Mouse (Mus musculus): ENCODE measurements around the gene Pheta2. TPM values are rescaled to one million over a fixed set of nuclear protein-coding genes. Genes with fewer than 3 reads are reported as not detected.

Gene Pheta2
- polyA plus RNA-seq, 1 experiment = 1.9 TPM

DNA sequence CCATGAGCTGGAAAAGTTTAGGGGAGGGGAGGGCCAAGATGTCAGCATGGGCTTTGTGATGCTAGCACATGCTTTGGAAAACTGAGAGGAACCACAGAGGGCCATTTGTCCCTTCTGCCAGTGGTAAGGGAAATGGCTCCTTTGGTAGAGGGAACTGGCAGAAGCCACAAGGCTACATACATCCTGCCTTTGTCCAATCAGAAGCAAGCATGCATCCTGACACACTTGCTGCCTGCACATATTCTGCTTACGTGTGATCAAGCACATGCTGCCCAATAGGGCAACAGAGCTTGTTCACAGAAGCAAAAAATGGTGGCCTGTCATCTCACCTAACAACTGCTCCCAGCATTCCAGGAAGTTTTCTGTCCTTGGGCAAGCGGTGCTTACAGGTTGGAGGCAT is 13.4 kb upstream of the Pheta2 start:
- no peak for DNase-seq (ENCODE audit: low read depth)
- TF ChIP-seq POLR2A (IDR thresholded peaks at IDR 0.05; ENCODE audit: borderline replicate concordance, extremely low read depth, insufficient read depth, insufficient read length, poor library complexity, severe bottlenecking) = no peak
- TF ChIP-seq CTCF (IDR thresholded peaks at IDR 0.05; ENCODE audit: borderline replicate concordance, extremely low read depth, insufficient read depth, insufficient read length) = no peak

DNA sequence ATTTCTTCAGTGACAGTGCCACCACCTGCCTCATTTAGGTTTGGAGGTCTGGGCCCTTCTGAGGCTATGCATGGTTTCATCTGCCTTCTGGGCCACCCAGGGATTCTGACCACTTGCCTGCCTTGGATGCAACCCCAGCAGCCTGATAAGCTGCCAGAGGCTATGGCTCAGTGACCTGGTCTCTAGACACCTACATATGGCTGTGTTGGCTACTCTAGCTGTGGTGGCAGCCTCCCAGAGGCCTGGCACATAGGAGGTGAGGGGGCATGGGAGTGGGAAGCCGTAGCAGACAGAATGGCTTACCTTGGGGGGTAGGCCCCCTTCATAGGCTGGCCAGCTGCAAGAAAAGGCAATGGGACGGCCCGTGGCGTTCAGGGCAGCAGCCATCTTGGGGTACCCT is 3.5 kb upstream of the Pheta2 start:
- DNase-seq (ENCODE audit: low read depth) = no peak
- TF ChIP-seq CTCF (IDR thresholded peaks at IDR 0.05; ENCODE audit: borderline replicate concordance, extremely low read depth, insufficient read depth, insufficient read length) (no peak), POLR2A (IDR thresholded peaks at IDR 0.05; ENCODE audit: borderline replicate concordance, extremely low read depth, insufficient read depth, insufficient read length, poor library complexity, severe bottlenecking) (no peak)

DNA sequence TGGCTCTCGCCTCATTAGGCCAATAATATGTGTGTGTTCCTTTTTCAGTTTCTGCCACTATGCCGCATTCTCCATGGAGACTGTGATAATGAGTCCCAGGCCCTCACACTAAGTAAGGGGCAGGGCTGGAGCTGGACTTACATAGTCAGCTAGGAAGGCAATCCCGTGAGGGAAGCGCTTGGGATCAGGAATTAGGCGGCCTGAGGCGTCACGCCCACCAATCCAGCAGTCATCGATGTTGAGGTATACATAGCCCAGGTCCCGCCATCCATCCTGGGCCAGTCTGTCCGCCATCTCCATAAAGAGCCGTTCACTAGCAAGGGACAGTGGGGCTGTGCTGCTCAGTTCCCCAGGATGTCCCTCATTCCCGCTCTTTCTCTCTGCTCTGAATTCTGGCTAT is 2.1 kb upstream of the Pheta2 start:
- DNase-seq (ENCODE audit: low read depth) = no peak
- TF ChIP-seq CTCF (IDR thresholded peaks at IDR 0.05; ENCODE audit: borderline replicate concordance, extremely low read depth, insufficient read depth, insufficient read length) = no peak
- TF ChIP-seq POLR2A (IDR thresholded peaks at IDR 0.05; ENCODE audit: borderline replicate concordance, extremely low read depth, insufficient read depth, insufficient read length, poor library complexity, severe bottlenecking) = no peak

DNA sequence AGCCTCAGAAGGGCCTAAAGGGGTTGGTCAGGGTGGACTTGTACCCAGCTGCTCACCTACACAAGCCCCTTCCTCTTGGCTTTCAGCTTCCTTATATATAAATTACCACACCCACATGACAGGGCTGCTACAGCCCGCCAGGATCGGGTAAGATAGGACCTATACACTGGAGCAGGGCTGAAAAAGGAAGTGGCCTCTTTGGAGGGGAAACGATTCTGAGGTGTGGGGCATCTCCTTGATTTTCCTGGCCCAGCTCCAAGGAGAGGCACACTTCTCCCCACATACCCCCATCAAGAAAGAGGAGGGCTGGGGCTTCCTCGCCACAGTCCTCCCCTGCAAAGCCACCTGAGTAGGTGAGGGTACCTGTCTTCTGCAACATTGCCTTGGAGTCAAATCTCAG is 867 bp upstream of the Pheta2 start:
- TF ChIP-seq POLR2A (IDR thresholded peaks at IDR 0.05; ENCODE audit: borderline replicate concordance, extremely low read depth, insufficient read depth, insufficient read length, poor library complexity, severe bottlenecking) (no peak), CTCF (IDR thresholded peaks at IDR 0.05; ENCODE audit: borderline replicate concordance, extremely low read depth, insufficient read depth, insufficient read length) (no peak)
- DNase-seq (ENCODE audit: low read depth) = no peak

DNA sequence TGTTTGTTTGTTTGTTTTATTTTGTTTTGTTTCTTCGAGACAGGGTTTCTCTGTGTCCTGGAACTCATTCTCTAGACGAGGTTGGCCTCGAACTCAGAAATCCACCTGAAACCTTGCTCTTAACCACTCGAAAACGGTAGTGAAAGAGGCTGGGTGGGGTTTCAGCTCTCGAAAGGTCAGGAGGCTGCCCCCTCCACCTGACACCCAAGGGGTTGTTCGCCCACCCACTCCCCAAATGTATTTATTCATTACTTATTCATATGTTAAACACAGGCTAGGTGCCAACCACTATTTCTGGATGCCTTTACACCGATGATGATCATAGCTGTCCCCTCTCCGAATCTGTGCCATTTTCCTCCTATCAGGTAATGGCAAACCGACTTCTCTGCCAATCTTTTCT is 408 bp downstream of the Pheta2 start:
- no peak for TF ChIP-seq CTCF (IDR thresholded peaks at IDR 0.05; ENCODE audit: borderline replicate concordance, extremely low read depth, insufficient read depth, insufficient read length)
- TF ChIP-seq POLR2A (IDR thresholded peaks at IDR 0.05; ENCODE audit: borderline replicate concordance, extremely low read depth, insufficient read depth, insufficient read length, poor library complexity, severe bottlenecking) = no peak
- no peak for DNase-seq (ENCODE audit: low read depth)

DNA sequence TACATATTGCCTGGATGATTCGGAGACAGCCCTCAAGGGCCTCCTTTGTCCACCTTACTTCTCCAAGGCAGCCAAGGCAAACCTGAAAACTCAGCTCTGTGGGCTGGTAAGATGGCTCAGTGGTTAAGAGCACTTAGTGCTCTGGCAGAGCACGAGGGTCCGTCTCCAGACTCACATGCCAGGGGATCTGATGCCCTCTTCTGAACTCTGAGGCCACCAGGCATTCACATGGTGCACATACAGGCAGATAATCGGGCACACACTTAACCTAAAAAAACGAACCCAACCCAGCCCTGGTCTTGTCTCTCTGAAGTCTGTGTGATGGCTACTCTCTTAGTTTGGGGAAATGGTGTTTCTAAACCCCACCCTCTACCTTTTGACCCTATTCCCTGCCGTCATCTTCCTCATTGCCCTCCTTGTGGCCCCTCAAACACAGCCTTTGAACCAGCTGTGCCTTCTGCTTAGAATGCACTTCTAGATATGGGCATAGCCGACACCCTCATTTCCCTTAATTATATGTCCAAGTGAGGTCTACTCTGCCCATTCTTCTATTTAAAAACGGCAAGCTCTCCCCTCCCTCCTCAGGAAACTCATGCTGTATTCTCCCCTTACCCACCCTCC is 1.0 kb downstream of the Pheta2 start:
- no peak for DNase-seq (ENCODE audit: low read depth)
- TF ChIP-seq CTCF (IDR thresholded peaks at IDR 0.05; ENCODE audit: borderline replicate concordance, extremely low read depth, insufficient read depth, insufficient read length) (no peak), POLR2A (IDR thresholded peaks at IDR 0.05; ENCODE audit: borderline replicate concordance, extremely low read depth, insufficient read depth, insufficient read length, poor library complexity, severe bottlenecking) (no peak)

DNA sequence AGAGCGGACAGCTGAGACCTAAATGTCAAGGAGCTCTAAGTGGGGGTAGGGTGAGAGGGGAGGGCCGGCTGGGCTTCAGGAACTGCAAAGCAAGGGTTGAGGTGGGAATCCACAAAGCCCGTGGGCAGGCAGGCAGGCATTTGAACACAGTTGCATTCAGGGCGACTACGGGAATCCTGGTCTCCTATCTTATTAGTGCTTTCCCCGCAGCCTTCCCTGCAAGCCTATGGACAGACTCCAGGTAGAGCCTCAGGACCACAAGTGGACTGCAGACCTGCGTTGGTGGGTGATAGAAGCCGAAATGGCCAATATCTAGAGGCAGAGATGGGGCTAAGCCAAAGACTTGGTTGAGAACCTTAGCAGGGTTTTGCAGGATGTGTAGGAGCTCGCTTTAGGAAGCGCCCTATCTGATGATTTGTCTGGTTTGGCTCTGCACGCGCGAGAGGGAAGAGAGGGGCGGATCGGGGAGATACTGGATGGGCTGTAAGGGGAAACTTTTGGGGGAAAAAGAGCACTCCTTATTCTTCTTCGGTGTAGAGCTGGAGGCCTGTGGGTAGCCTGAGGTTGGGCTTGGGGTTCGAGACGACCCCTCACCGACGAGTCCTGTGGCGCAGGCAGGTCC is 1.8 kb downstream of the Pheta2 start:
- DNase-seq (ENCODE audit: low read depth) = no peak
- TF ChIP-seq POLR2A (IDR thresholded peaks at IDR 0.05; ENCODE audit: borderline replicate concordance, extremely low read depth, insufficient read depth, insufficient read length, poor library complexity, severe bottlenecking) (no peak), CTCF (IDR thresholded peaks at IDR 0.05; ENCODE audit: borderline replicate concordance, extremely low read depth, insufficient read depth, insufficient read length) (no peak)

DNA sequence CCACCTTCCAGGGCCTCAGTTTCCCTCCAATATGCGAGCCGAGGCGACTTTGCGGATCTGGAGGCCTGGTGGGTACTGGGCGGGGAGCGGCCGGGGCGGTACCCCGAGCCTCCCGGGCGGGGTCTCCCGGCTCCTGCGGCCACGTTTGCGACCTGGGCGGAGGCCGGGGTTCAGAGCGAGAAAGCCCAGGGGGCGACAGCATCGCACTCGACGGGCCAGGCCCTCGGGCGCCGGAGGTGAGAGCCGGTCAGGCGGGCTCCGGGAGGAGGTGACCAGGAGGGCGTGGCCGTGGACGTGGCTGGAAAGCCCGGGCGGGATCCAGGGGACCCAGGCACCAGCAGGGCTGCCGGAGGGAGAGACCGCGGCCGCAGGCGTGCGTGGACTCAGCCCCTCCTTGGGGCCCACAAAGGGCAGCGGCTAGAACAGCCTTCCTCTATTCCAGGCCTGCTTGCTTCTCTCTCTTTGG is 2.3 kb downstream of the Pheta2 start:
- no peak for TF ChIP-seq POLR2A (IDR thresholded peaks at IDR 0.05; ENCODE audit: borderline replicate concordance, extremely low read depth, insufficient read depth, insufficient read length, poor library complexity, severe bottlenecking)
- TF ChIP-seq CTCF (IDR thresholded peaks at IDR 0.05; ENCODE audit: borderline replicate concordance, extremely low read depth, insufficient read depth, insufficient read length) = no peak
- DNase-seq (ENCODE audit: low read depth) = peak; percentile 19

DNA sequence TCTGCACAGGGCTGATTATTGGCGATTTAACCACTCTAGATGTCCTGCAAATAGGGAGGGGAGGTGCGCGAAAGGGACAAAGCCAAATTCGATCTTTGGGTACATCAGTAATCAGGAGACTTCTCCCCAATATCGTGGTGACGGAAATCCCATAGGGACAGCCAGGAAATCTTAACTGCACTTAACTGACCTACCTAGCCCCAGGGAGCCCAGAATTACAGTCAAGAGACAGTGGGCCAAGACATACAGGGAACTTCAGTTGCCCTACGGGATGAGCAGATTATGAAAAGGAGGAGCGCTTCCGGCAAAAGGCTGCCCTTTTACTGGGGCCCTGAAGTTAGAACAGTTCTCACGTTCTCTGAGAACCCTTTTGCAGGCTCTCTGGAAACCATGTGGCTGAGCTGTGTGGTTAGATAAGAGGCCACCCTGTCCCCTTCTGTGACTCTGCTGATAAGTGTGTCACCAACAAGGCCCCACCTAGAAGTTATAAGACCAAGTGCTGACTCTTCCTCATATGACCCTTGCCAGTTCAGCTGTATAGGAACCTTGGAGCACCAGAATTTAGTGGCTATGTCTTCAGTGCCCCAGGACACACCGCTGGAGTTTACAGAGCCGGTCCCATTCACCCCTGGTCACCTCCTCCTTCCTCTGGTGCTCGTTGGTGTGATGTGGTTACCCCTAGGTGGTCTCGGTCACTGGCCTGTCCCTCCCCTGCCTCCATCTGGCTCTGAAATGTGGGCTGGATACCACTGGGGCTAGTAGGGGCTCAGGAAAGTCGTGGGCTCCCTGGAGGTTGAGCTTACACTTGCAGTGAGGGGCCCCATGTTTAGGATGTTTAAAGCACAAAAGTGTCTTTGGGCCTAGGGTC is 3.2 kb downstream of the Pheta2 start:
- no peak for DNase-seq (ENCODE audit: low read depth)
- TF ChIP-seq CTCF (IDR thresholded peaks at IDR 0.05; ENCODE audit: borderline replicate concordance, extremely low read depth, insufficient read depth, insufficient read length) = no peak
- no peak for TF ChIP-seq POLR2A (IDR thresholded peaks at IDR 0.05; ENCODE audit: borderline replicate concordance, extremely low read depth, insufficient read depth, insufficient read length, poor library complexity, severe bottlenecking)

DNA sequence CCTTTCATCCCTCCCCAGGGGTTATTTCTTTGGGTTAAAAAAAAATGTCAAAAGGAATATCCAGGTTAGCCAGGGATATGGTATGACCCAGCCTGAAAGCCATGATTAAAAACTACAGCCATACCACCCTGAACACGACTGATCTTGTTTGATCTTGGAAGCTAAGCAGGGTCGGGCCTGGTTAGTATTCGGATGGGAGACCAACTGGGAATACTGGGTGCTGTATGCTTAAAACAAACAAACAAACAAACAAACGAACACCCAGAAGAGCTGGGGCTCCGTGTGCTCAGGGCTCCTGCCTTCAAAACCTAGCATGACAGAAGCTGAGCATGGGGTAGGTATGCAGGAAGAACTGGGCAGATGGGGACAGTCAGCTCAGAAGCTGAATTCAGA is 3.8 kb downstream of the Pheta2 start:
- no peak for DNase-seq (ENCODE audit: low read depth)
- TF ChIP-seq CTCF (IDR thresholded peaks at IDR 0.05; ENCODE audit: borderline replicate concordance, extremely low read depth, insufficient read depth, insufficient read length) (no peak), POLR2A (IDR thresholded peaks at IDR 0.05; ENCODE audit: borderline replicate concordance, extremely low read depth, insufficient read depth, insufficient read length, poor library complexity, severe bottlenecking) (no peak)
